Mouse (Mus musculus) embryonic fibroblast, embryonic 13.5 days (primary cell): Measurements from ENCODE around the gene Adgrg5.

ENCODE experiments used
- CTCF ChIP-seq: IDR thresholded peaks from 2 replicates; pipeline ENCODE4 v1.5.1; 2011; ENCODE audit warnings: mild to moderate bottlenecking, control low read depth, low read length, moderate library complexity, borderline replicate concordance; ENCODE audit not compliant: insufficient read depth
- POLR2A ChIP-seq: IDR thresholded peaks from 2 replicates; pipeline ENCODE4 v1.6.1; 2011; ENCODE audit warnings: low read depth, mild to moderate bottlenecking, control low read depth, low read length, moderate library complexity

- TF ChIP-seq CTCF (no peak), POLR2A (no peak)
Measured at GRCm38 (mm10) chr8:94933918-94934317, 10.4 kb downstream of the Adgrg5 start.
